Mouse (Mus musculus) 416B (cell line): ENCODE results near the gene Coro2b.

Experiments used
- DNase-seq: peaks from one replicate; pipeline ENCODE4 v3.0.0; 2011; ENCODE audit warnings: low read depth

The Coro2b gene

DNA sequence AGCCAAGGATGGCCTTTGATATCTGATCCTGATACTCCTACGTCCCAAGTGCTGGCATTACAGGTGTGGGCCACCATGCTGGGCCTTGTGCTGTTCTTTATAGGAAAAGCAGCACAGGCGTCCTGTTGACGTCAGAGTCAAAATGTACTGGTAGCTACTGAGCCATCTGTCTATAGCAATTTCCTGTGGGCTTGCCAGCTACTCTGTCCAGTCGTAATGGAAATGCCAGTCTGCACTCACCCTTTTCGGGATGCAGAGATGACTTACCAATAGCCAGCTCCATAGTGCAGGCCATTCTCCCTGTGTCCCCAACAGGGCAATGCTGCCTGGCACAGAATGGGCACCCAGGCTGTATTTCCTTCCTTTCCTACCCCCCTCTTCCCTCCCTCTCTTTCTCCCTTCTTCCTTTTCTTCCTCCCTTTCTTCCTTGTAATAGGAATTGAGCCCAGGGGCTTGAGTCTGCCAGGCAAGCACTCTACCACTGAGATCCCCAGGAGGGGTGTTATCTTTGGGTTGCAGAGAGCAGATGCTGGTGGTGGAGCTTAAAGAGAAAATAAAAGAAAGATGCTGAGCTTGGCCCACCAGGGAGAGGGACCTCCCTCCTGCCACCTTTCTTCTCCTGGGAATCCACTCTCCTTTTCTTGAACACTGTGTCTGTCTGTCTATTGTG lies 98.6 kb downstream of the Coro2b start:
- DNase-seq: no peak

DNA sequence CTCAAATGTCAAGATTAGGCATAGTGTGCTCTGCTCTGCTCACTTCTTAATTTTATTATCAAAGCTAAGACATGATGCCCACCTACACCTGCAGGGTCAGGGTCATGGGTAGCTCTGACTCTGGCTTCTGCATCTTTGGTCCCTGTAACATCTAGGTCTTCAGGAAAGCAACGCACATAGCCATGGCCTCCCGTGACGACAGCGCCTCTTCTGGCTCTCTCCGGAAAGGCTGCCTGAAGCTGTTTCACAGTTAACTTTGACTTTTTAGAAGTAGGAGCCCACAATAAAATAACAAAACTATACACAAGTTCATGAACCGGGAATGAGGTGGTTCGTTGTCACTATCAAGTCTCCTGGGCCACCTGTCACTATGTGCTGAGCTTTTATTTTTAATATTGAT lies 99.4 kb downstream of the Coro2b start:
- DNase-seq: no peak

DNA sequence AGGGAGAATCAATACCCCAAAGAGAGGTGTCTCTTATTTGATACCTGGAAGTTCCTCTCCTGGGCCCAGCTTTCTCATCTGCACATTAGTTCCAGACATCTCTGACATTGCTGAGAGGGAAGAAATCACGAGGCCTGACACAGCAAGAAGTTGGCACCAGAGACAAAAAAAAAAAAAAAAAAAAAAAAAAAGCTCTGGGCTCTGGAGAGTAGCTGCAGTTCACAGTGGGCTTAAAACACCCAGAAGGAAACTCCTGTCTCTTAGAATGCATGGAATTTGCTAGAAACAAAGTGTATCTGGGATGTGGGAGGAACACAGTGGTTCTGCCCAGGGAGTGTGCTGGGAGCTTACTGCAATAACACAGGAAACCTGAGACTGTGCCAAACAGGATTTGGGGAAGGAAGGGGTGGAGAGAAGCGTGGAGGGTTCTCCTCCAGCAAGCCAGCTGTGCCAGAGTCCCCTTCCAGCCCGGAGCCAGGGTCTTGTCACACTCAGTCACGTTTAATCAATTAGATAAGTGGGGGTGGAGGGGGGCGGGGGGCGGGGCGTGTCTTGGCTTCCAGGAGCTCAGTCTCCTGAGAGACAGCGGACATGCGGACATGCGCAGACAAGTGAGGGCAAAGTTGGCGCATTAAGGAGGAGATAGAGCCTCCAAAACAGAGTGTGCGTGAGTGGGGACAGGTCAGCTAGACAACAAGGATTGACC lies 101.1 kb downstream of the Coro2b start:
- DNase-seq: peak; percentile 40

DNA sequence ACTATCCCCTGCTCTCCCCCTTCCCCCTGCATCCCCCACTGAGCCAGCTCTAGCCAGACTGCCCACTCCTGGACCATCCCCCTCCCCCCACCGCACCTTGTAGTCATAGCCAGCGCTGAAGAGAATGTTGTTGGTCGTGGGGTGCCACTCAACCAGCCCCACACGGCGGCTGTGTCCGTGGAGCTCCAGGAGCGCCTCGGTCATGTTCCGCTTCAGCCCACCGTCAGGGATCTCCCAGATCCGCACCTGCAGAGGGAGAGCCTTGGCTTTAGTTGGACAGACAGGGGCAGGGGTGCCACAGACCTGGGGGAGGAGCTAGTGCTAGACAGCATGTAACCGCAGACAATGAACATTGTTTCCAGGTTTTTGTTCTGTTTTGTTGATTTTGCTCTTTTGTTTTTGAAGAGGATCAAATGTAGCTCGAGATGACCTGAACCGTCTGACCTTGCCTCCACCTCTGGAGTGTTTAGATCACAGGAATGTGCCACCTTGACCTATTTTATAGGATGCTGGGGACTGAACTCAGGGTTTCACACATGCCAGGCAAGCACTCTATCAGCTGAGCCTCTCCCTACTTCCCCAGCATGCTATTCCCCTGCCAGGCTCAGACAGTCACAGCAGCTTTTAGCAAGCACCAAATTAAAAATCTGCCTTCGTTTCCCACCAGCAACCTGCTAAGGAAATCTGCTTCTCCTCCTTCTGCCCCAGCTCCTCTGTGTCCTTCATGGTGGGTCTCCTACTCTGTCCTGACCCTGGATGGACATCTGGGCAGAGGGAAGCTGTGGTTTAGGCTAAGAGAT lies 104.4 kb downstream of the Coro2b start:
- no peak for DNase-seq

DNA sequence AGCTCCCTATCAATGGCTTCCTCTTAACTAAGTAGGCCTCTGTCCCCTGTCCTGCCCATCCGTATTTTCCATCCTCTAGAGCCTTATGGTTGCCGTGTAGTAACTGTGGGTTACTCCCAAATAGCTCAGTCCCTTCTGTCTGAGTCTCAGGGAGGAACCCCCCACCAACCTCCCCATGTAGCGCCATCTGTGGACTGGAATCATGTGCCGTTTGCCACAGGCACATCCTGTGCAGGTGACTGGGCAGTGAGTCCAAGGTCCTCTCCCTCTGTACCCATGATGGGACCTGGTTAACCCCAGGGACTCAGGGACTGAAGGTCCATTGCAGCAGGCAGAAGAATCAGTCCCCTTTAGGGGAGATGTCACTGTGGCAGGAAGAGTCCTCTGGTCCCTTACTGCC lies 106.1 kb downstream of the Coro2b start:
- DNase-seq: no peak

DNA sequence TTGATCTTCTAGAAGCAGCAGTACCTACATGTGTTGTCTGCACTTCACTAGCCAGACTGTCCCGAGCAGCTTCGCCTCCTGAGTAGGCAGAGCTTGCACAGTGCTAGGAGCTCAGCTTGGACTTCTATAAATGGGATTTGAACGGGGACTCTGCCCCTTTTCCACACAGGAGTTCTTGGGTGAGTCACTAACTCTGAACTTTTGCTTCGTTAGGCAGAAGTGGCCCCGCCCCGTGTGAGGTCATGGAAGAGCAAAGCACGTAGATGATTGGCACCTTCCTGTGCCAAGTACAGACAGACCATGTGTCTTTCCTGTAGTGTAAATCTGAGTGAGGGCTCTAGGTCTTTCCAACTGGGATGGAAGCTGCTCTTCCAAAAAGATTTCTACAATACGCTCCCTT lies 109.8 kb downstream of the Coro2b start:
- peak; percentile 60 for DNase-seq

DNA sequence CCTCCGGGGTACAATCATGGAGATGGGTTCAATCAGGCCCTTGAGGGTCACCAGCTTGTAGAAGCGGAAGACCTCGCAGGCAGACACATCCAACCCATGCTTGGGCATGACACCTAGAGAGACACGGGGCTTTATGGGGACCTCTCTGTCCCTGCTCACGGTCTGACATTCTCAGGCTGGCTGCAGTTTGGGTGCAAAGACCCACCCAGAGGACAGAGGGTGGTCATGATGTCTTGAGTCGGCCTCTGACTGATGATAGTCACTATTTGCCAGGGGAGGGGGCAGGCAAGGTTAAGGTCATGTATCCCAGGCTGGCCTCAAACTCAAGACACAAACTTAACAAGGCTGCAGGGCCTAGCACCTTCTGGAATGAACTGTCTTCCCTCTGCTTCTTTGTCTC lies 110.3 kb downstream of the Coro2b start:
- no peak for DNase-seq

DNA sequence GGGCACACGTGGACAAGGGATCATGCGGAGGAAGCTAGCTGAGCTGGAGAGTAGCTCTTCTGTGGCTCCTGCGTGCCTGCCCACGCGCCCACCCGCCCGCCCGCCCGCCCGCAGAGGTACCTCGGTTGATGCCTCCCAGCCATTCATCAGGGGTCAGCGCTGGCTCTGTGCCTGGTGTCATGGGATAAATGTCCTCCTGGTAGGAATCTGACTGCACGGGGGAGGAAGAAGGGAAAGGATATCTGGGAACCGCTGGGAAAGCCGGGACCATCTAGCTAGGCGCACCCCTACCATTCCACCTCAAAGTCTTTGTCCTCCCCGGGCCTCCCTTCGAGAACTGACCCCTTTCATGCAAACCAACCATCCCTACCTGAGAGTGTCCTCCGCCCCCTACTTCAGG lies 110.8 kb downstream of the Coro2b start:
- no peak for DNase-seq

DNA sequence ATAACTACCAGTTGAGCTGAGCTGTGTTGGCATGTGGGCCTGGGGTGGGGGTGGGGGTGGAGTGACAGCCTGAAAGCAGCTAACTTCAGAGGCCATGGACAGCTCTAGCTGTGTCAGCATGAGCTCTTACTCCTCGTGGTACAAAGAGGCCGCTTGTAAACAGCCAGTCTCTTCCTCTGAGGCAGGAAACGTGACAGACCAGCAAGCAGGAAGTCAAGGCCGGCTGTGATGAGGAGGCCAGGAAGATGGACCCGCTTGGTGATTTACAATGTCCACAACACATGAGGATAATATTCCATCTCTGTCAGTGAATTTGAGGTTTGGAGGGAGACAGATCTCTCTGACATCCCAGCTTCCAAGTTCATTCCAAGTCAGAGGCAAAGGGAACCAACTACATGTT lies 111.6 kb downstream of the Coro2b start:
- peak; percentile 41 for DNase-seq

DNA sequence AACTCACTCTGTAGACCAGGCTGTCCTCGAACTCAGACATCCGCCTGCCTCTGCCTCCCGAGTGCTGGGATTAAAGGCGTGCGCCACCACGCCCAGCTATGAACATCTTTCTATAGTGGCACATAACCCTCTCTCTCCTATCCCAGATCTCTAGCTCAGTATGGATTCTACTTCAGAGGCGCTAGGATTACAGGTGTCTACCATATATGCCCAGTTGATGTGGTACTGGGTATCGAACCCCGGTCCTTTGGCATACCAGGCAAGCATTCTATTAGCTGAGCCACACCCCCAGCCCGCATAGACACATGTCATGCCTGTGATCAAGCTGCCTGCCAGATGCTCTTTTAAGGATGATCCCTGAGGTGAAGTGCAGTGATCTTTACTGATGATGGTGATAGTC lies 113.0 kb downstream of the Coro2b start:
- no peak for DNase-seq

DNA sequence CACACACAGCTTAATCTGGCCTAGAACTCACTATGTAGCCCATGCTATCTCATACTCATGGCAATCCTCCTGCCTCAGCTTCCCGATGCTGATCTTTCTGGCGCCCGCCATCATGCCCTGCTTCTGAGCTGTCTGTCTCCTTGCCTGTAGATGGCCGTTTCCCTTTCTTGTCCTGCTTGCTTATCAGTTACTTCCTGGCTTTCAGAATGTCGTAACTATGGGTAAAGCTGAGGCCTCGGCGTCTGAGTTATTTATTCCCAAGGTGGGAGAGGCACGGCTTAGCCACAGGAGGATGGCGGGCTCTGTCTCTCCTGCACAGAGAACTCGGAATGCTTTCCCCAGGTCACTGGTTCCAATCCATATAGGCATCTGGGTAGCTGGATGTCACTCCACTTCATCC lies 113.9 kb downstream of the Coro2b start:
- peak; percentile 18 for DNase-seq

DNA sequence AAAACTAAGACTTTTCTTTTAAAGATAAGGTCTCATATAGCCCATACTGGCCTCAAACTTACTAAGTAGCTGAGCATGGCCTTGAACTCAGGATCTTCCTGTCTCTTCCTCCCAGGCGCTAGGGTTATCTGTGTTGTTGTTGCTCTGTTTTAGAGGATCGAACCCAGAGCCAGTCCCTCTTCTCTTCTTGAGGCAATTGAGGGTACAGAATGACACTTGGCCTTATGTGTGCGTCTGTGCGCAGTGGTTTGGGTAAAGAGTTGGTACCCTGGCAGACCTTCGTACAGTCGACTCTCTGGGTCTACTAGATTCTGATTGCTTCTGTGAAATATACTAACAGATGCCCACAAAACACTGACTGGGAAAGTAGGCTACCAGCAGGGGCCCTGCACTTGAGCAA lies 114.9 kb downstream of the Coro2b start:
- DNase-seq: no peak

DNA sequence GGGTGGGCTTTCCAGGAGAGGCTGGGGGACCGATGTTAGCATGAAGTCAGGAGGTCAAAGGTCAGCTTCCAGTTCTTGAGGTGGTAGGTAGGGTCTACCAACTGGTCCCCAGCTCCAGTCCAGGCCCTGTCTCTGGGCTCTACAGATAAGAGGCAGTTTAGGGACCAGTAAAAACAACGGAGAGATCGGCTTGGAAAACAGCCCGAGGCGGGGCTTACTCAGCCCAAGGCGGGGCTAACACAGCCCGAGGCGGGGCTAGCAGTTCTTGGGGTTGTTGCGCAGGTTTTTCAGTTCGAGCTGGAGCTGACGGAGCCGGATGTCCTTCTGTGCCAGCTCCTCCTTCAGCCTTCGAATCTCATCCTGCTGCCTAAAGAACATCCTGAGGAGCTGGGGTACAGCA lies 115.8 kb downstream of the Coro2b start:
- DNase-seq: no peak

DNA sequence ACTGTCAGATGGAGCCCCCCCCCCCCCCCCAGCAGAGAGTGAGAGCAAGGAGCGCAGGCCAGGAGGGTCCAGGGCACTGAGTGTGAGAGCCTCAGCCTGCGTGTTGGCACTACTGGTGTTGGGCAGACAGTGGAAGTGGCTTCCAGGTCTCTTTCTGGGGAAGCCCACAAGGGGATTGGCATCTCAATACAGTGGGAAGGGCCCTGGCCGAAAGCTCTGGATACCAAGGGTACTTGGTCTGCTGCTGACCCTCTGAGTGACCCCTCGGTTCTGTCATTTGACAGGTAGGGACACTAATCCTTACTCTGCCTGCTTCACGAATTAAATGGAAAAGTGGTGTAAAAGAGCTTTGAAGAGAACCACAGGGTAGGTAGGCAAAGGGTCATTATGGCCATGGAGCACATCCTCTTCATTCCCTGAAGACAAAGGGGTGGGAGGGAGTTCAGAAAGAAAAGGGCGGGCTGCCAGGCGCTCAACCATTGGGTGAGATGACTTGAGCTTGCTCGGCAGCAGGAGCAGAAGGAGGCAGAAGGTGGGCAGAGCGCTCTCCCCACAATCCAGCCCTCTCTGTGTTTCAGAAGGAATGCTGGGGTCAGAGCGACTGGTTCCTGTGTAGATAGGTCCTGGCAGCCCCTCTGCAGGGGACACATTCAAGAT lies 116.5 kb downstream of the Coro2b start:
- no peak for DNase-seq

DNA sequence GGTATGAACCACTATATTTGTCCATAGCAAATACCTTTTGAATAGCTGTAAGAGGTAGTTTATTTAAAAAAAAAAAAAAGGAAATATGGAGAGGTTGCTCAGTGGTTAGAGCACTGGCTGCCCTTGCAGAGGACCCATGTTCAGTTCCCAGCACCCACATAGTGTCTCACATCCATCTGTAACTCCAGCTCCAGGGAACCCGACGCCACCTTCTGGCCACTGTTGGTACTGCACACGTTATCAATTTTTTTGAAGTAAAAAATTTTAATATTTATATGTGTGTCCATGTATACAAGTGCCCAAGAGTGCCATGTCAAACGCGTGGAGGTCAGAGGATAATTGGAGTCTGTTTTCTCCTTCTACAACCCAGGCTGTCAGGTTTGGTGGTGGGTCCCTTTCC lies 118.1 kb downstream of the Coro2b start:
- DNase-seq: no peak

DNA sequence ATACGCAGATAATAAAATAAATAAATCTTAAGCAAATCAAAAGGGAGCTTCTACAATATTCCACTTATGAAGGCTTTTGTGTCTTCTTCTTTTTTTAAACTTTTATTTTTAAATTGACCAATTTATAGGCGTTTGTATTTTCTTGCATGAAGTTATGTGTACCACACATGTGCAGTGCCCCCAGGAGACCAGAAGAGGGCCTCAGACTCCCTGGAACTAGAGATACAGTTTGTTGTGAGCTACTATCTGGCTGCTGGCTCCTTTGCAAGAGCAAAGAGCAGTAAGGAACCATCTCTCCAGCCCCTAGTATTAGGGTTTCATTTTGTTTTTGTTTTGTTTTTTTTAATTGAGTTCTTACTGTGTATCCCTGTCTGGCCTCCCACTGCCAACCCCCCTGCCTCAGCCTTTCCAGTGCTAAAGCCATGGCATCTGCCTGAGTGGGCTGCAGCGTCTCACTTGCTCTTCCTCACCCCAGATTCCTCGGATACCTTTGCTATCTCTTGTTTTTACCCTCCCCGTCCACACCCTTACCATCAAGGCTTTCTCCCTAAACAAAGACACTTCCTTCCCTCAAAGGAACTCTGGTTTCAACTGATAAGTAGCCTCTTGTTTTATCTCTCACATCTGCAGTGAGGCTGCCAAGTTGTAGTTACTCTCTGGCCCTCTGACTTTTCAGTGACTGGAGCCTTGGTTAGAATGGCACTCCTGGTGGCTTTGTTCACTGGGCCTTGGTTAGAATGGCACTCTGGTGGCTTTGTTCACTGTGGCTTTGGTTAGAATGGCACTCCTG lies 129.3 kb downstream of the Coro2b start:
- DNase-seq: peak; percentile 91

DNA sequence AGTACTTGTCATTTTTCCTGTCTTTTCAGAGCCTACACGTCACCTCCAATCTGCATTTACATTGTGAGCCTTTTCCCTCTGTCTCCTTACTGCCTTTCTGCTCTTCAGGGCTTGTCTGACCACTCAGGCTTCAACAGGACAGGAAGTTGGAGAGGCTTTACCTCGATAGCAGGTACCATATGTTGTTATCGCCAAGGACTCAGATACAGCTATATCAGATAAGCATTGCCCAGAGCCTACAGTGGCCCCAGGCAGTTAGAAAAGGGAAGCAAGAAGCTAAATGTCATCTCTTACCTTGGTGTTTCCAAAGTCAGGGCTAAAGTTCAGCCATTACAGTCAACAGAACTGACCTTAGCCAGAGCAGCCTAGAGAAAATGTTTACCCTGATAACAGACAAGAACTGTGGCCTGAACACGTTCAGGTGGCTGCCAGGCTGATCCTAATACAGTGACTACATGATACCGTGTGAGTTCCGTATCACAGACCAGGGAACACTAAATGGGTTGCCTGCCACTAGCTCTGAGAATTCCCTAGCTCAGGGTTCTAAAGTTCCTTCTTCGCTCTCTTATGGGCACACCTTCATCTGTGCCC lies 130.3 kb downstream of the Coro2b start:
- DNase-seq: peak; percentile 50

DNA sequence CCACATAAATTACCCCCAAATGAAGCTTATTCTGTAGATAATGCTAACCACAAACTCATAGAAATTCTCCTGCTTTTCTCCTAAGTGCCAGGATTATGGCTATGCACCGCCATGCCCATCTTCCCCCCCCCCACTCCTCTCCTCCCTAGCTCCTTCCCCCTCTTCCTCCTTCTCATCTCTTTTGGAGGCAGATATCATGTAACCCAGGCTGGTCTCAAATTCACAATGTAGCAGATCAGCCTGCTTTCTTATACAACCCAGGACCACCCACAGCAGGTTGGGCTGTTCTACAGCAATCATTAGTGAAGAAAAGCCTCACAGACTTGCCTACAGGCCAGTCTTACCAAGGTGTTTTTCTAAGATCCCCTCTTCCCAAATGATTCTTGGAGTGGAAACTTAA lies 135.3 kb downstream of the Coro2b start:
- DNase-seq: no peak

DNA sequence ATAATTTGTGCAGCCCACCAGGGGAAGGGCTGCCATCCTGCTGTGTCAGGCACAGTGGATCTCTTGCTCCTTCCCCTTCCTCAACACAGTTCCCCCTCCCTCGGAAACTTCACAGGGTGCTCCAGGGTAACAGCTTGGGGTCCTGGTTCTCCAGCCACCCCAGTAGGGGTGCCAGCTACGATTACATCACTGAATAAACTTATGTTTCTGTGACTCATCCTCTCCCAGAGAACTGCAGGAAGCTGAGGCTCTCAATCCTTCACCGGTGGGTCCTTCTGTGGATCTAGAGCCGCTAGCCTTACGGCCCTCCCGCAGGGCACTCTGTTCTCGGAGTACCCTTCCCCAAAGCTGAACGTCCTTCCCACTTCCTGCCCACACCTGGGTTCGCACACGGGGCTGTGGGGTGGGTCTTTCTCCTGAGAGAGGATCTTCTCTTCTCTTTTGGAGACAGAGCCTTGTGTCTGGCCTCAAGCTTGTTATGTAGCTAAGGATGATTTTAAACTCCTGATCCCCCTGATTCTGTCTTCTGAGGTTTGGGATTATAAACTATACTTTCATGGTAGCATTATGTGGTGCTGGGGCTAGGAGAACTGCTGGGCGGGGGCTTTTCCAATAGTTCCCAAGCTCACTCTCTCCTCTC lies 136.2 kb downstream of the Coro2b start:
- no peak for DNase-seq

DNA sequence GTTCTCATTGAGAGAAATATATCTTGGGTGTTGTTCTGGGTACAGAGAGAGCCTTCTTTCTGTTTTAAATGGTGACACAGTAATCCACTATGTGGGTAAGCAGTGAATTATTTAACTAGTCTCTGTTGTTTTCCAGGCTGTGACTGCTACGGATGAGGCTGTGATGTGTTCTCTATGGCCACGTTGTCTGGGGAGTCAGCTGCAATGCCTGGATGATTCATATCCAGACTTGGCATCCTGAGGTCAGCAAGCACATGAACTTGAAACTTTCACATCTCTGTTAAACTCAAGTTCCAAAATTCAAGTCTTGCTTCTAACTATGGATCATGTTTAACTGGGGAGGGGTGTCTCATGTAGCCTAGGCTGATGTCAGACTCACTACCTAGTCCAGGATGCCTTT lies 142.7 kb downstream of the Coro2b start:
- DNase-seq: peak; percentile 40

DNA sequence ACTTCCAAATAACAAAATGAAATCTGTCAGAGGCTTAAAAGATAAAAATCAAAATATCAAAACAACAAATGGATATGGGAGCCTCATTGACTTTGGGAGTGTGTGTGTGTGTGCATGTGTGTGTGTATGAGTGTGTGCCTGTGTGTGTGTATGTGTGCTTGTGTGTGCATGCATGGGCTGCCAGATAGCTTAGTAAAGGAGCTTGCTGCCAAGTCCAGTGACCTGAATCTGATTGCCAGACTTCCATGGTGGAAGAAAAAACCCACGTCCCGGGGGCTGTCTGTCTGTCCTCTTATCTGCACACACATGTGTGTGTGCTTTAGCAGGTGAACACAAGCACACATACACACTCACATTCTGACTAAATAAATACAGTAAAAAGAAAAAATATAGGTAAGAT lies 143.3 kb downstream of the Coro2b start:
- no peak for DNase-seq
